Mouse (Mus musculus): ENCODE measurements around the gene Ghsr. TPM values are rescaled to one million over a fixed set of nuclear protein-coding genes. Genes with fewer than 3 reads are reported as not detected.
"Not testable (repeated sequence)": the region's sequence is repeated elsewhere in the genome, so short reads cannot be mapped to it uniquely, and the experiment has no call there.

The Ghsr gene
- total RNA-seq (2021): not detected
- long read RNA-seq, experiment 1: 0 reads
- long read RNA-seq, experiment 2: 0 reads

DNA sequence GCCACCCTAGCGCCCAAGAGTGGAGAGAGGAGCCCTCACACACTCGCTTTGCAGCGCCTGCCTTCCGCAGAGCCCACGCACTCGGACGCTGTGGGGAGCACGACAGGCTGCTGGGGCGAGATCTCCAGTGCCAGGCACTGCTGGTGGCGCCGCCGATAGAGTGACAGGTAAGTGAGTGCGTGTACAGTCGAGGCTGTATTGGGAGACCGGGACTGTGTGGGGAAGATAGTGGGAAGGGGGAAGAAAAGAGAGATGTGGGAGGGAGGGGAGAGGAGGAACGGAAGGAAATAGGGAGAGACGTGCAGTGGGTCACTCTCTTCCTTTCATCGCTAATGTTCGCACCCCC, at the start of gene Ghsr:
Gene Ghsr (plus strand): TSS at position 76 of the 346 bp plus-strand sequence.
- no peak for DNase-seq

GRCm38 (mm10) chr3:27322591-27322990, 48.6 kb upstream of the Ghsr start:
- DNase-seq: no peak

DNA sequence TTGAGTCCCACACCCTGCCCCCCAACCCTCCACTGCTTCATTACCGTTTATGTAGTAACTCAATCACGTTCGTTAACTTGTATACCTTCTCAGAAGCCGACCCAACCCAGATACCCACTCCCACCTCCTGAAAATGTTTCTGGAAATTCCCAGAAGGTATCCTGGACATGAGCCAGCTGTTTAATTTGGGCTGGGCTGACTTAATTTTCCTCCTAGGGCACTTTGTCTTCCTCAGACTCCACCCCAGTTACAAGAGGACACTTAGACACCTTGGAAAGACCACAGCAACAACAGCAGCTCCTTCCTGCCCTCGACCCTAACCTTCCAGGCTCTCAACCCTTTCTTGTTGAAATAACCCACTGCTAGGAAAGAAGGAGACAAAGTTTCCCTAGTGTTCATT, 47.6 kb upstream of the Ghsr start:
- DNase-seq: no peak

- no peak for DNase-seq
Observed at GRCm38 (mm10) chr3:27326633-27327191, 44.4 kb upstream of the Ghsr start.

DNA sequence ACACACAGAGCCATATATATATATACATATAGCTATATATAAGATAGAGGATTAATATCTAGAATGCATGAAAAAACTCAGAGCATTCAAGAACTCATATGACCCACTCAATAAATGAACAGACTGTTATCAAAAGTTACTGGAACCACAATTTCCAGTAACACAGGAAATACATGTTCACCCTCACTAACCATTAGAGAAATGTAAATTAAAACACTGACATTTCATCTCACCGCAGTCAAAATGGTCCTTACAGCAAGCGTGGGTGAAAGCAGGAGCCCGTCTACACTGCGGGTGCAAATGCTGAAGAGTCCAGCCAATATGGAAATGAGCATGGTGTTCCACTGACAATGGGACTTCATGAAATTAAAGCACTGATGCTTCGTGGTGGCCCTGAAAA, 40.4 kb upstream of the Ghsr start:
- no peak for DNase-seq

DNA sequence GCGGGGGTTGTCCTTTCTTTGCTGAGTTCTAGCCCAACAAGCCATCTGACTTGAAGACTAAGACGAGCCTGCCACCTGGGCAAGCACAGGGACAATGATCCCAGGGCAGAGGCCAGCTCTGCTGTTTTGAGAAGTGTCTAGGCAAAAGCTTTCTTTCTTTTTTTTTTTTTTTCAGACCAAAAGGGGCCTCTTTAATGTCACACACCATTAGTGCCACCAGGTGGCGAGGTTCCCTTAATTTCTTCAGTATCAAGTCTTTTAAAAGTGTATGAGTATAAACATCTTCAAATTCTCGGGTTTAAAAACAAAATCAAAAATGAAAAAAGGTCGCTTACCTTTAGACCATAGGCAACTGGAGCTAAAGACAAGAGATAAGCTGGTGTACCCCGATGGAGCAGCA, 32.7 kb upstream of the Ghsr start:
- peak; percentile 41 to 47 for DNase-seq

GRCm38 (mm10) chr3:27338887-27339286, 32.3 kb upstream of the Ghsr start:
- no peak for DNase-seq

DNA sequence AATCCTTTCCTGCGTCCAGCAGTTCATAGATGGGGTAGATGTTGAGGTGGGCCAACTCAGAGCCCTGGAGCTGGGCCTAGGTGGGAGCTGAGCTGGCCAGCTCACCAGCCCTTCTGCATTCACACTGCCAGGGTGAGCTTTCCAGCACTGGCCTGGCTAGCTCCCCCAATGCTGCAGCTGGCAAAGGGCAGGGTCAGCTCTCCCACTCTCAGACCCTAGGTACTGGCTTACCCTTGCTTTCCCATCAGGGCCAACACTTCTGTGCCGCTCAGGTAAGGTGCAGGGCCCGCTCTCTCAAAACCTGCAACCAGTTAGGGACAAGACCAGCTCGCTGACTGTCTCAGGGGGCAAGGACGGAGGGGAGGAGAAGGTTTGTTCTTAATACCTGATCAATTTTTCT, 30.4 kb upstream of the Ghsr start:
- no peak for DNase-seq

- DNase-seq: no peak
Observed at GRCm38 (mm10) chr3:27342462-27342861, 28.7 kb upstream of the Ghsr start.

DNA sequence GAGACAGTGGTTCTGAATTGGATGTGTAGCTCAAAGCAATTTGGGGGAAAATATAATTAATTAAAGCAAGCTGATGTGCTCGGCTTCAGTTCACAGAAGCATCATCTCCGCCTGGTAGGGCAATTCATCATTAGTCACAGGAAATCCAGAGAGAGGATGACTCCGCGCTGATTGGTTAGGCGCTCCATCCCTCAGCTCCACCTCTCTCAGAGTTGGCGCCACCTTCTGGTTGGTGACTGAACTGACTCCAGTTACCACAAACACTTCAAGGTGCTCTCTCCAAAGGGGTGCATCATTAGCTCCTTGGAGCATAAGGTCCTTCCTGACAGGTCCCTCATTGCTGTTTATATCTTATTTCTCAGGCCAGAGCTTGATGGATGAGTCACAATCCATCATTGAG, 25.6 kb upstream of the Ghsr start:
- DNase-seq: peak; percentile 57 to 65

DNA sequence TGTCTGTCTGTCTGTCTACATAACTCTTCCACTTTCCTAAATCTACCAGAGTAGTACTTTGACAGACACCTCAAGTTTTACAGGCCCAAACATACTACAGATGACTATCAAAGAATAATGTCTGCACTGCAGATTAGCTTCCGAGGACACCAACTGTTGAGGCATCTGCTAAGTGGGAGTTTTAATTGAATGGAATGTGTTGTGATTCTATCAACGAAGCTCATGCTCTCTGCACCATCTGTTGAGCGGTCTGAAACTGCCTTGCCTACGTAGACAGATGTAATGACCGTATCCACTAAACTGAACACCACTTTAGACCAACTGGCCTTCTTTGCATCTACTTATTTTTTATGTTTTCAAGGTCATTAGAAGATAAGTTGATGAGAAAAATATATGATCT, 22.7 kb upstream of the Ghsr start:
- no peak for DNase-seq

- DNase-seq: peak; percentile 34 to 45
Observed at GRCm38 (mm10) chr3:27351105-27351504, 20.0 kb upstream of the Ghsr start.

DNA sequence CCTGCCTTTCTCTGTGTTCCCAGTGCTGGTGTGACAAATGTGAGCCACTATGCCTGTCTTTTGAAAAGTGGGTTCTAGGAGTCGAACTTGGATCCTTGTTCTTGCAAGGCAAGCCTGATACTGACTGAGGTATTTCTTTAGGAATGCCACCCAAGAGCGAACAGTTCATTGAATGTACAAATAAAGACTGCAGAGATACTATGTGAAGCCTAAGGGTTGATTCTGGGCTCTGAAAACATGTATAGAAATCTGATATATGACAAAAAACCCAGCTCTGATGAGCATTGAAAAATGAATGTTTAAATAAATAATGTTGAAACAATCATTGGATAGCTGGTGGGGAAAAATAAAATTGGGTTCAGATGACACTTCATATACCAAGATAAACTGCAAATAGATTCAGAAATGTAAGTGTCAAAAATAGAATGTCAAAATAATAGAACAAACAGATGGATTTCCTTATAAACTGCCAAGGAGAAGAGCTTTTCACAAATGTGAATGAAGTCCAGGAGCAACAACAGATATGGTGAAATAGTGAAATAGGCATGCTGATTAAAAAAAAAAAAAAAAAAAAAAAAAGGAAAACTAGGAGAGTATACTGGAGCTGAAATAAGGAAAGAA, 11.9 kb upstream of the Ghsr start:
- no peak for DNase-seq

DNA sequence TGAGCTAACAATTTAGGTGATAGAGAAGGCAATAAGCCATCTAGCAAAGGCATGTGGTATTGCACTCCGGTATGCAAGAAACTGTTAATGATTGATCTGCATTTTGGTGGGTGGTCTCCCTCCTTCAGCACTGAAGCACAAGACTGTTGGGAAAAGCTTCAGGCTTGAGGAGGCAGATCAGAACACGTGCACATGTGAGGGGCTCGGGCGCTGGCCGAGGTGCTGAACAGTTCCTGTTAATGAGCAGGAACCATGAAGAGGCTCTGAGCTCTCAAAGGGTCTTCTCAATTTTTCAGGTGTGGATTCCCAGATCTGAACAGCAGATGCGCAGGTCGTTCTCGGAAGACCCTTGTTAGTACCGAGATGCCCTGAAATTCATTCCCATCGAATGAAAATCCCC, 1.0 kb upstream of the Ghsr start:
- peak; percentile 40 to 43 for DNase-seq

DNA sequence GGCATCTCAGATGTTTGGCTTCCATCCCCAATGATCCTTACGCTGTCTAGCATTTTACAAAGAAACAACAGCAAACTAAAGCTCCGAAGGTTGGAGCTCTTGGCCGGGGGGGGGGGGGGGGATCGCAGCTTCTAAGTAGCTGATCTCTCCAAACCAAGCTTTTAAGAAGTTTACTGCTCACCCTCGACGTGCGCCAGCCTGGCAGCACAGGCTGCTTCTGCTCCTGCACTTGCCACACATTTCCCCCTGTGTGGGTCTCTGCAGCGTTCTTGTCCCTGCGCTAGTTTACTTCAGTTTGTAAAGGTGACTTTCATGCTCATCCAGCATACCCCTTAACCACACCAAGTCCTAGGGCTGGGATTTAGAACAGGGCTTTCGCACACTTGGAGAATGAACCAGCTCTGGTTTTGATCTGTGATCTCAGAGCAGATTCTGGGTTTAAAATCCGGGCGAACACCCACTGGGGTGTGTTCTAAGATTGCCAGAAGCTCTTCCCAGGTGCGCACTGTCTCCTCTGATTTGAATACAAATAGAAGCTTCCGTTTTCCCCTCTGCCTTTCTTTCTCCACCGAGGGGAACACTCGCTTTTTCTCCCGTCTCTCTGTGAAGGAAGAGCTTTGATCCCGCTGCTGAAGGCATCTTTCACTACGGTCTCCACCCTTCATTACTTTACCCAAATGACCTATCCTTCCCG, 422 bp upstream of the Ghsr start:
- DNase-seq: no peak

GRCm38 (mm10) chr3:27371725-27372650, 837 bp downstream of the Ghsr start:
- no peak for DNase-seq

GRCm38 (mm10) chr3:27374396-27374795, 3.2 kb downstream of the Ghsr start:
- no peak for DNase-seq

DNA sequence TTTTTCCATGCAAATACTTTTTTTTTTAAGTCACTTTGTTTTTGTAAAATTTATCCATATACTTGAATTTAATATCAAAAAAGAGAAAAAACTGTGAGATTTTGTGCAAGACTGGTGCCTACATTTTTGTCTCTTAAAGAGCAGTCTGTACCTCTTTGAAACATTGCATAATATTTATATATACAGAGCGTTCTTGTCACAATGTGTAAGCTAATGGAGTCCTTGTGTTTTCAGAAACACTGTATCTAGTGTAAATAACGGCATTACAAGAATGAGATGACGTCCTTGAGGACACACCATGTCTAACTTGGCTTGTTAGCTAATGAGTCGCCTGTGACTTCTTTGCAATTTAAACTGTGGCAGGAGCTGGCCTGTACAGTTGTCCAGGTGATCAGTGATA, 6.8 kb downstream of the Ghsr start:
- DNase-seq: no peak

- DNase-seq: no peak
Observed at GRCm38 (mm10) chr3:27384836-27385235, 13.7 kb downstream of the Ghsr start.

- no peak for DNase-seq
Observed at GRCm38 (mm10) chr3:27389923-27390322, 18.8 kb downstream of the Ghsr start.

DNA sequence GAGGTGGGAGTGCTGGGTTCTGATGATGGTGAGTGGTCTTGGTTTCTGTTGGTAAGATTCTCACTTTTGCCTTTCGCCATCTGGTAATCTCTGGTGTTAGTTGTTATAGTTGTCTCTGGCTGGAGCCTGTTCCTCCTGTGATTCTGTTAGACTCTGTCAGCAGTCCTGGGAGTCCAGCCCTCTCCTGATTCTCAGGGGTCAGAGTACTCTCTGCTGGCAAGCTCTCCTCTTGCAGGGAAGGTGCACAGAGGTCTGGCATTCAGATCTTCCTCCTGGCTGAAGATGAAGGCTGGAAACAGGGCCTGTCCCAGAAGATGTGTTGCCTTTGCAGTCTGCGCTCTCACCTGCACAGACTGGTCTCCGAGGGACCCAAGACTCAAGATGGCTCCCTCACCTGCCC, 29.8 kb downstream of the Ghsr start:
- not testable (repeated sequence) for DNase-seq

GRCm38 (mm10) chr3:27406440-27406839, 35.3 kb downstream of the Ghsr start:
- DNase-seq: no peak

DNA sequence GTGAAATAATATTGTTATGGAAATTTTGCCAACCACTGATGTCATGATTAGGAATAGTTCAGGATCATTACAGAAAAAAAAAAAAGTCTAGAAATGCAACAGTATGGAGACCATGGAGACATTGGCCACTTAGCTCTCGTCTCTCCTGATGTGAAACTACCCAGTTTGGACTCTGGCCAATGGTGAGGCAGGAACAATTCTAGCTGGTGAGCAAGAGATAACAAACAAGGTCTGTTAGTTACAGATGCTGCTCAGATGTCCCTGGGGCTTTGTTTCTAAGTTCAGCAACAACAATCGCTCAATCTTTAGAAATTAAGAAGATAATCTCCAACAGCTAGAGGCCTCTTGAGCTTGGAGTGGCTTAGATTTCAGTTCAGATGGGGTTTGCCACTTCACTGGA, 37.4 kb downstream of the Ghsr start:
- DNase-seq: no peak

Measured in adrenal gland, postnatal 36 days (tissue).